Mouse (Mus musculus): ENCODE results near the gene Eif2b2.

GRCm38 (mm10) chr12:85202191-85202590, 17.1 kb upstream of the Eif2b2 start:
- TF ChIP-seq POLR2A (IDR thresholded peaks at IDR 0.05; ENCODE audit: borderline replicate concordance, insufficient read depth, low read length) (no peak), CTCF (IDR thresholded peaks at IDR 0.05; ENCODE audit: borderline replicate concordance, insufficient read depth, low read depth, low read length) (no peak)

Measured in cerebellum, adult 2 months (tissue).